Mouse (Mus musculus) brain, embryonic 14.5 days (tissue): ENCODE measurements around the gene Cd6. TPM values are rescaled to one million over a fixed set of nuclear protein-coding genes. Genes with fewer than 3 reads are reported as not detected.

Experiments used
- DNase-seq: peaks from one replicate; pipeline ENCODE4 v3.0.0-alpha.2; 2011; ENCODE audit warnings: low read depth
- CTCF ChIP-seq: fragments of 200-500 bp; IDR thresholded peaks from 2 replicates; pipeline ENCODE4 v1.5.1; 2012; ENCODE audit warnings: inconsistent platforms, mild to moderate bottlenecking, moderate library complexity, borderline replicate concordance; ENCODE audit not compliant: insufficient read depth, insufficient read length; ENCODE audit errors: extremely low read depth
- POLR2A ChIP-seq: fragments of 200-500 bp; IDR thresholded peaks from 2 replicates; pipeline ENCODE4 v1.6.1; 2012; ENCODE audit warnings: mild to moderate bottlenecking, inconsistent platforms, borderline replicate concordance; ENCODE audit not compliant: poor library complexity, insufficient read depth, insufficient read length, severe bottlenecking; ENCODE audit errors: extremely low read depth
- polyA plus RNA-seq: library from polyadenylated mRNA; depleted of rRNA; stranded (reverse); fragments of >200 nt; gene quantifications from 2 replicates; pipeline ENCODE4 v1.2.3, GENCODE M21; 2012

Gene Cd6
- polyA plus RNA-seq, 1 experiment, result not detected

DNA sequence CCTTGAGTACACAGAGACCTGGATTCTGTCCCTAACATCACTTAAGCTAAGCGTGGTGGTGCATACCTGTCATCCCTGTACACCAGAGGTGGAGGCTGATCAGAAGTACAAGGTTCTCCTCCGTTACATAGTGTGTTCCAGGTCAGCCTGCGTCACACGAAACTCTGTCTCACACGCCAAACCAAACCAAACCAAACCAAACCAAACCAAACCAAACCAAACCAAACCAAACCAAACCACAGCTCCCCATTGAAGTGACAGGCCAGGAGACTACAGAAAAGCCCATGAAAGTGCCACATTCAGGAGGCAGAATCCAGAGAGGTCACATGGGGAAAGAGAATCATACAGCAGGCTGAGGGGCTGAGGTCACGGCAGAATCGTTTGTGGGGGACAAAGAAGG is 57.9 kb downstream of the Cd6 start:
- TF ChIP-seq CTCF (no peak), POLR2A (no peak)
- DNase-seq, result no peak

DNA sequence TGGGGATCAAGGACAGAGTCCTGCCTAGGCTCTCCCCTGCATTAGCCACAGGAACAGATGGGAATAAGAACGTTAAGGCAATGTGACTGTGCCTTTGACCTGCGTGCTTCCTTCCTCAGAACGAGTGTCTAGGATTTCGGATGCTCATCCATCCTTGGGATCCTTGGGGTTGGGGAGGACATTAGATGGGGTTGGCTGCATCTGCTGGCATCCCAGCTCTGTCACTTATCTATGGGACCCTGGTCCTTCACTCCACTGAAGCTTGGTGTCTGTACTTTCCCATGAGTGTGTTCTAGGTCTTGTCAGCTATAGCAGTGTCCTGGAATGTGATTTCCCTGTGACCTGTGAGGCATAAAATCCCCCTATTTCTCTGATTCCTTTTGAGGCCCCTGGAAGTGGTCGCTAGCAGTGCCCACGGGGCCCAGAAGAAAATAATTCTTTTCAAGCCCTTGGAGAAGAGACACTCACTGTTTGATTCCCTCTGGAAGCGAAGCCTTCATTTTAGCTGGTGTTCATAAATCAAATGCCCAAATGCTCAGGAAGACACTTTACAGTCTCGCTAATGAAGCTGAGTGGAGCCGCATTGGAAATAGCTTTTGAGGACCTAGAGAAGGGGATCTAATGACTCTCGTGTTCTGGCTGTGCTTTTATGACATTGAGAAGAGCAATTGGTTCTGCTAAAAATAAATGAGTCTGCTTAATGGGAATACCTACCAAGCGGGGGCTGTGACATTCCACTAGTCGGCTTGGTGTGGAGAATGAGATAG is 60.2 kb downstream of the Cd6 start:
- DNase-seq, result peak; percentile 43
- TF ChIP-seq POLR2A (no peak), CTCF (no peak)

DNA sequence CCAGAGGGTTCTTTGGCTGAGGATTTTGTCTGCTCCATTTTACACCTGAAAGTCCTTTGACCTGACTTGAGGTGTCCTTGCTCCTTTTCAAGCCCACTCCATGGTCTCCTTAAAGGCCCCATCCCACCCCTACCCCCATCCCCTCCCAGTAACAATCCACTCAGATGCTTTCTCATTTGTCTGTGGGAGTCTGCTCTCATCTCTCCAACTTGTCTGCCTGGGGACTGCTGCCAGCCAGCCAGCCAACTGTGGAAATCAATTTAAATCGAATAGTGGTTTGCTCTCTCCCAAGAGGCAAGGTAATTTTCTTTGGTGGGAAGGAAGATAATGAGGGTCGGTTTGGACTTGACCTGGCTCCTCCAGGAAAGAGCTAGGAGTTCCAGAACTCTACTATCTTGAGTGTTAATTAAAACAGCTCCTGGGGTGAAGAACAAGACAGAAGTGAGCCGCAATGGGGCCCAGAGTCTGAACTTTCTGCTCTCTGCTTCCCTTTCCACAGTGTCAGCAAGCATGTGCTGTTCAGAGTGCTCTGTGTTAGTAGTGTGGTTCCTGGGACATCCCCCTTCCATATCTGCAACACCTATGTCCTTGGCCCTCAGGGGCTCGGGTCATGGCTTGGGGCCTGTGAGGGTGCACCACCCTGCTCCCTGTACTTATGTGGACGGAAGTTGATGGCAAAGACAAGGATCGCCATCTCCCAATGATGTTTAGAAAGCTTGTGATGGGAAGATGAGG is 61.0 kb downstream of the Cd6 start:
- TF ChIP-seq CTCF, result no peak
- no peak for TF ChIP-seq POLR2A
- DNase-seq, result peak; percentile 65

DNA sequence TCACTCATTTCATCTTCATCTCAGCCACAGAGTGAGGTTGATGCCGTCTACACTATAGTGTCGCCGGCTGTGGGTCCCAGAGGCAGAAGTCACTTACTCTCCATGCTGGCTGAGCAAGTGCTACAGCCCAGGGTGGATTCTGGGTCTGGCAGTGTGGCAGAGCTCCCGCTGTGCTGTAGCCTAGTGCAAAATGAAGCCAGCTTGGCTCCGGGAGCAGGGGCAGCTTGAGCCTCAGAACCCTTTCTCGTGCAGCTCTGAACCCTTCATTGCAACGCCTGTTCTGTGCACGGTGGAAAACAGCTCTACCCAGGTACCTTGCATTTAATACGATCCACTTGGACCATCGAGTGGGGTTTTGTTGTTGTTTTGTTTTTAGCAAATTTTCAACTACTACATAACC is 62.2 kb downstream of the Cd6 start:
- TF ChIP-seq CTCF, result no peak
- no peak for TF ChIP-seq POLR2A

DNA sequence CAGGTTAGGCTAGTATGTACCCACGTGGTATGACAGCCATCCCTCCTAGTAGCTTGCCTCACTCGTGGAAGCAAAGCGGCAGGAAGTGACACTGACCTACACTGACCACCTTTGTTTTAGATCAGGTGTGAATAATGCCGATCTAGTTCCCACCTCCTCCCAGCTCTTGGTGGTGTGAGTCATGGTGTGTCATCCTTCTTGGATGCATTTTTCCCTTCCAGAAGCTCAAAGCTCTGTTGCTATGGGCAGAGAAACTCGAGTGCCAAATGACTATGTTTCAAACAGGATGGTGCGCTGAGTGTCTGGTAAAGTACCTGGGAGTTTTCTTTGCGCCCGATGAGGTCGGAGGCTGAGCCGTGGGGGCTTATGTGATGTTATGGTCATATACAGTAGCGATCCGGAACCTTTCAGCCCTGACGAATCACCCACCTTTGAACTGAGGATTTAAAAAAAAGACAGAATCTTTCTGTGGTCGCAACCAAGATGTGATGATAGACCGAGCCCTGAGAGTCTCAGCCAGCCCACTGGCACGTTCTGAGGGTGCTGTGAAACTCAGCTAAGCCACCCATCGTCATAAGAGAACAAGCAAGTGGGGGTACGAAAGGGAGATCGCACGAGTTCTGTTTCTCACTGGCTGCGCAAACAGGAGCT is 66.4 kb downstream of the Cd6 start:
- no peak for TF ChIP-seq POLR2A
- no peak for TF ChIP-seq CTCF
- no peak for DNase-seq

More for the DNA sequence above, 62.2 kb downstream of the Cd6 start:
- DNase-seq, result no peak

DNA sequence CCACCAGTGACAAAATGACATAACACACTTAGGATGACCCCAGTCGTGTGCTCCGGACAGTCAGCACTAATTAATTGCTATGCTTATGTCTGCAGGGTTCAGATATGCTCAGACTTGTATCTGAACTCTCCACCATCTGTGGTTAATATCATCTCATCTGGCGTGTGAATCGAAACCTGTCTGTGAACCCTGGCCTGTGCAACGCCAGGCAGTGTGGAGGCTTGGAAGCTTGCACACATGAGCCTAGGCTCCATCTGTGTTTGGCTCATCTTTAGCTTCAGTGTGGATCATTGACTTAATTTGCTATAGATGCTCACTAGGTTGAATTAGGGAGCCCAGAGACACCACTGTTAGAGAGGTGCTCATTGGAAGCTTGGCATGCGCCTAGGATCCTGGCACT is 67.4 kb downstream of the Cd6 start:
- TF ChIP-seq CTCF, result no peak
- TF ChIP-seq POLR2A, result no peak
- DNase-seq, result no peak

DNA sequence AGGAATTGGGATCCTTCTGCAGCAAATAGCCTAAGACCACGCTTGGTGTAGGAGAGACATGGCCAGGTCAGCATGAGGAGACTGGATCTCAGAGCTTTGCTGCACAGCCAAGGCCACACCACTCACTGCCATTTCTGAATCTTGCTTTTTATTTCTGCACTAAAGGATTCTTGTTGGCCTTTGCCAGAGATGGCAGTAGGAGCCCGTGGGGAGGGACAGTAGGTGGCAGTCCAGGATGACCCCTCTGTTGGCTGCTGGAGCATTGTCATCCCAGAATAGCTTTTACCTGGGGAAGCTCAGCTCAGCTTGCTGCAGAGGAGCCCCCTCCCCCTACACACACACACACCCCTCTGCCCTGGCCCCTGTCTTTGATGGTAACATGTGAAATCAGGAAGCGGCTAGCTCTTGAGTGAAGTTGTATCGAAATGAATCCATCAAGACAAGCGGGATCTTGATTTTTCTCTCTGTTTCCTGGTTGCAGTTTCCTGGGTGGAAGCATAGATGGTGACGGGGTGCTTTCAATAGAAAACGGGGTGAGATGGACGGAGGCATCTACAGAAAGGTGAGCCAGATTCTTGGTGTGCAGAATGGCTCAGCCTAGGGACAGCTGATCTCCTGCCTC is 68.0 kb downstream of the Cd6 start:
- no peak for DNase-seq
- TF ChIP-seq POLR2A, result no peak
- TF ChIP-seq CTCF, result no peak

DNA sequence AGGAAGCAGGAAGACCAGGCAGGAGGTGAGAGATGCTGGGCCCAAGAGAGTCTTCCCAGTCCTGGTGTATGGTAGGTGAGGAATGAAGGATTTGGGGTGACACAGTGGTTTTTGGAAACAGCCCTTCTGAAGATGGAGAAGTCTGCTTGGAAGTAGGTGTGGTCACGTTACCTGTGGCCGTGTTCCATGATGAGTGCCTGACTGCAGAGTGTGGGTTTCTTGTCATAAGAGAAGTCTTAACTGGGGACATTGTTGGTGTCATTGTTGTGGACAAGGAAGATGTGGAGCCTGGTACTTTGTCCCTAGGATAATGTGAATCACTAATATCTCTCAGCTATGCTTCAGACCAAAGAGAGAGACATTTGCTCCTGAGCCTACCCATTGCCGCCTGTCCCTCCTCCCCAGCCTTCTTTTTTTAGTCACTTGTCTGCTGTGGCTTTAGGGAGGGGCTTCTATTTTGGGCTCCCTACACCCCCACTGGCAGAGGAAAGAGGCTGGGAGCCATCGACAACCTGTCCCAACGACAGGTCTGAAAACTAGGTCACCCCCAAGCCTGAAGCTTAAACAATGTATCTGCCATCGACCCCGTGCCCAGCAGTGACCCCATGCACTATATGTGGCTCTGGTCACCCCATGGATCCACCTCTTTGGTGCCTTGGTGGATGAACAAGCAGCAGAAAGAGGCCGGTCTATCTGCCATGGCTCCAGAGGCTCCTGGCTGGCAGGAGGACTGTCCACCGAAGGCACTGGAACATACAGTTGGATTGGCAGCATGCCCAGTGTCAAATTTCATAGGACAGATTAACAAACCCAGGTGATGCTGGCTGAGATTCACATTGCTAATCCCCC is 69.7 kb downstream of the Cd6 start:
- no peak for DNase-seq
- no peak for TF ChIP-seq CTCF
- TF ChIP-seq POLR2A, result no peak

DNA sequence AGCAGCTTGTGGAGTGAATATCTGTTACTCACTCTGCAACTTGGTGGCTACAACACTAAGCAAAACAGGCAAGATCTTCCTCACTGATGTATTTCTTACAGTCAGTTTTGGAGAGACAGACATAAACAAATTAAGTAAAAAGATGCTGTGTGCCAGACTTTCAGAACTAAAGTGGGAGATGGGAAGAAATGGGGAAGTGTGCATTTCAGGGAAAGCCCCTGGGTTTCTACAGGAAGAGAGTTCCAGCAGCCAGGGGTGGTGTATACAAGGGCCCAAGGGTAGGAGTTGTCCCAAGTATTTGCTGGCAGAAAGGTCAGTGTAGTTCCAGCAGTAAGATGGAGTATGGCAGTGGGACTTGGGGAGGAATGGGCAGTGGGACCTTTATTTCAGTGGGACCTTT is 70.3 kb downstream of the Cd6 start:
- DNase-seq, result no peak
- no peak for TF ChIP-seq POLR2A
- TF ChIP-seq CTCF, result no peak

DNA sequence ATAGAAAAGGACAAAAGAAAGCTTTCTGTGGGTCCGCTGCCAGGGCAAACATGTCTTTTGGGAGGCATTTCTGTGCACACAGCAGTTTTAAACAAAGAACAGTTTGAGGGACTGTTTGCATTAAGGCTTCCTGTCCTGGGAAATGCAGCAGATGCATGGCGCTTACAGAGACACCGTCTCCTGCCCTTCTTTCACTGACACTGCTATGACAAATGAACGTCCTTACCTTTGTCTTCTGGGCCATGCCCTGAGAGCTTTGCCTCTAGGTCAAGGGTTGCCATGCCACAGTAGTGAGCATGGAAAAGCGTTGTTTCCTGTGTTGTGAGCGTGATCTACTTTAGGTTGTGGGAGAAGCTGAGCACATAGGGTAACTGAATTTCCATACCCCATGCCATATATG is 71.2 kb downstream of the Cd6 start:
- no peak for DNase-seq
- TF ChIP-seq CTCF (no peak), POLR2A (no peak)
